Mouse (Mus musculus) hindbrain, embryonic 12.5 days (tissue): Measurements from ENCODE around the gene Rybp. TPM values are rescaled to one million over a fixed set of nuclear protein-coding genes. Genes with fewer than 3 reads are reported as not detected.

Experiments
- ATAC-seq: fragments of 200-750 bp; cut with Nextera tagmentation; 2 replicates; pipeline ENCODE4 v1.8.0; 2017; ENCODE audit warnings: moderate TSS enrichment; ENCODE audit not compliant: low FRiP score
- H3K27ac ChIP-seq: fragments of 300-500 bp; sonication (generic); 2 replicates; pipeline ENCODE4 v1.5.1; 2016; ENCODE audit warnings: mild to moderate bottlenecking
- H3K27me3 ChIP-seq: fragments of 300-500 bp; sonication (generic); 2 replicates; pipeline ENCODE4 v1.6.1; 2016; ENCODE audit warnings: mild to moderate bottlenecking
- H3K36me3 ChIP-seq: fragments of 300-500 bp; sonication (generic); 2 replicates; pipeline ENCODE4 v1.6.1; 2016; ENCODE audit warnings: mild to moderate bottlenecking
- H3K4me1 ChIP-seq: fragments of 300-500 bp; sonication (generic); 2 replicates; pipeline ENCODE4 v1.6.1; 2016
- H3K4me2 ChIP-seq: fragments of 300-500 bp; sonication (generic); replicated peaks from 2 replicates; pipeline ENCODE4 v1.6.1; 2016; ENCODE audit warnings: mild to moderate bottlenecking
- H3K4me3 ChIP-seq: fragments of 300-500 bp; sonication (generic); 2 replicates; pipeline ENCODE4 v1.5.1; 2016; ENCODE audit warnings: mild to moderate bottlenecking
- H3K9ac ChIP-seq: fragments of 300-500 bp; sonication (generic); 2 replicates; pipeline ENCODE4 v1.6.1; 2016; ENCODE audit warnings: mild to moderate bottlenecking, moderate library complexity
- H3K9me3 ChIP-seq: fragments of 300-500 bp; sonication (generic); replicated peaks from 2 replicates; pipeline ENCODE4 v1.6.1; 2016; ENCODE audit warnings: mild to moderate bottlenecking
- WGBS: fragments of 180-500 bp; shearing (Covaris S2); methylation state at CpG from one replicate; pipeline ENCODE4 v1.1.7; 2016; 5-methylcytosine and 5-hydroxymethylcytosine counted together
- polyA plus RNA-seq: library from polyadenylated mRNA; unstranded; fragments of >200 nt; fragmentation: Nextera tagmentation; extraction: Ambion mirVana; gene quantifications from 2 replicates; pipeline ENCODE4 v1.2.1, GENCODE M21; 2016

Rybp gene
- polyA plus RNA-seq, 1 experiment from 2014 or later: 18.4 TPM

DNA sequence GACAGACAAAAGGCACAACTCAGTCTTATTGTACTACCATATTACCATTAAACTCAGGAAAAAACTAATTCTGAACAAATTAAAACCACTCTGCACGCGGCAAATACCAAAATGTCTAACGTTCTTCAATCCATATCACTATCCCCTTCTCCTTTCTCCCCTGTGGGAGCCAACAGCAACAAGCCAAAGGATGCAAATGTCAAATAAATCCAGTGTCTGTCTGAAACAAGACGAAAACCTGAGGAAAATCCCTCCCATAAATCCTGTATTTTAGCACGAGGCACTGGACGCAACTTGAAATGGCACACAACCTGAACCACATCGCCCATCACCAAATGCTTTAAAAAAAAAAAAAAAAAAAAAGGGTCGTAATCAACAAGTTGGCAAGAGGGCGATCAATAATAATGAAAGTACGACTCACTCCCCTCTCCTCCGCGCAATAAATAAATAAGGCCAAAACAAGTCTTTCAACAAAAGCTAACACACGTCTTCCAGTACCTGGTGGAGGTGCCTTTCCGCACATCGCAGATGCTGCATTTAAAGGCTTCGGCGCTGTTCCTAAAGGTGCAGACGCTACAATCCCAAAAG lies 1.2 kb downstream of the Rybp start:
- Histone ChIP-seq H3K36me3 (no peaks in the 10 kb centered on the region), H3K9ac (peak overlapping the region; percentile 96), H3K27me3 (peaks cover 24% of the 10 kb centered on the region), H3K9me3 (no peaks in the 10 kb centered on the region), H3K4me2 (peak overlapping the region; percentile 84), H3K4me1 (peaks cover 22% of the 10 kb centered on the region), H3K27ac (peak overlapping the region; percentile 98; the same call in 1 of the 2 replicates), H3K4me3 (peak overlapping the region; percentile 81)
- ATAC-seq: no peak
- 1% methylated on average over 18 of the region's 18 CpGs for WGBS

- Histone ChIP-seq H3K4me3 (no peak overlapping the region), H3K9ac (no peak overlapping the region), H3K4me2 (no peak overlapping the region), H3K4me1 (peaks cover 14% of the 10 kb centered on the region), H3K9me3 (no peaks in the 10 kb centered on the region), H3K27me3 (no peaks in the 10 kb centered on the region), H3K27ac (no peak overlapping the region), H3K36me3 (no peaks in the 10 kb centered on the region)
- ATAC-seq: no peak
- 84% methylated on average over 1 of the region's 1 CpGs for WGBS
These were observed 8.4 kb downstream of the Rybp start for GRCm38 (mm10) chr6:100278841-100279240.

- no peak for ATAC-seq
- H3K9ac ChIP-seq: no peak overlapping the region
- no peak overlapping the region for H3K4me3 ChIP-seq
- H3K4me1 ChIP-seq: peaks cover 13% of the 10 kb centered on the region
- H3K4me2 ChIP-seq: no peak overlapping the region
- no peaks in the 10 kb centered on the region for H3K27me3 ChIP-seq
- no peak overlapping the region for H3K27ac ChIP-seq
- 92% methylated on average over 3 of the region's 3 CpGs for WGBS
- no peaks in the 10 kb centered on the region for H3K36me3 ChIP-seq
- H3K9me3 ChIP-seq: no peaks in the 10 kb centered on the region
These were observed 10.9 kb downstream of the Rybp start for GRCm38 (mm10) chr6:100276344-100276743.

- no peaks in the 10 kb centered on the region for H3K9me3 ChIP-seq
- no peak overlapping the region for H3K9ac ChIP-seq
- no peaks in the 10 kb centered on the region for H3K27me3 ChIP-seq
- H3K36me3 ChIP-seq: no peaks in the 10 kb centered on the region
- no peak overlapping the region for H3K4me3 ChIP-seq
- ATAC-seq: no peak
- H3K4me2 ChIP-seq: no peak overlapping the region
- peaks cover 13% of the 10 kb centered on the region for H3K4me1 ChIP-seq
- H3K27ac ChIP-seq: no peak overlapping the region
These were observed 11.6 kb downstream of the Rybp start for GRCm38 (mm10) chr6:100275643-100276042.

DNA sequence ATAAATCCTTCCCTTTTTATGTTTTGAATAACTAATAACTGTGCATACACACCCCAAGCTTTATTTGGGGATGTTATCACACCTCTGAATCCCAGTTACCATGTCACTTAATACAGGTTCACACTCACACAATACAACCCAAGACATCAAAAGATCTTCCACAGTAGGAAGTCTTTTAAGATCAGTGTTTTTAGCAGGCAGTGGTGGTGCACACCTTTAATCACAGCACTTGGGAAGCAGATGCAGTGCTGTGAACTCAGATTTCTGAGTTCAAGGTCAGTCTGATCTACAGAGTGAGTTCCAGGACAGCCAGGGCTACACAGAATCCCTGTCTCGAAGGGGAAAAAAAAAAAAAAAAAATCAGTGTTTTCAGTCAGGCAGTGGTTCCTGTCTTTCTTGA lies 13.7 kb downstream of the Rybp start:
- ATAC-seq: no peak
- 59% methylated on average over 1 of the region's 1 CpGs for WGBS
- Histone ChIP-seq H3K4me1 (peaks cover 7% of the 10 kb centered on the region; the same call in 1 of the 2 replicates), H3K27ac (no peak overlapping the region), H3K9ac (no peak overlapping the region), H3K9me3 (no peaks in the 10 kb centered on the region), H3K4me2 (no peak overlapping the region), H3K36me3 (no peaks in the 10 kb centered on the region), H3K4me3 (no peak overlapping the region), H3K27me3 (no peaks in the 10 kb centered on the region)

- Histone ChIP-seq H3K4me2 (no peak overlapping the region), H3K27me3 (no peaks in the 10 kb centered on the region), H3K4me3 (no peak overlapping the region), H3K4me1 (peaks cover 3% of the 10 kb centered on the region; the same call in 1 of the 2 replicates), H3K9ac (no peak overlapping the region), H3K9me3 (no peaks in the 10 kb centered on the region), H3K36me3 (no peaks in the 10 kb centered on the region), H3K27ac (no peak overlapping the region)
- 86% methylated on average over 3 of the region's 3 CpGs for WGBS
- no peak for ATAC-seq
These were observed 15.3 kb downstream of the Rybp start for GRCm38 (mm10) chr6:100271992-100272391.

- 83% methylated on average over 2 of the region's 2 CpGs for WGBS
These were observed 16.5 kb downstream of the Rybp start for GRCm38 (mm10) chr6:100270765-100271164.

DNA sequence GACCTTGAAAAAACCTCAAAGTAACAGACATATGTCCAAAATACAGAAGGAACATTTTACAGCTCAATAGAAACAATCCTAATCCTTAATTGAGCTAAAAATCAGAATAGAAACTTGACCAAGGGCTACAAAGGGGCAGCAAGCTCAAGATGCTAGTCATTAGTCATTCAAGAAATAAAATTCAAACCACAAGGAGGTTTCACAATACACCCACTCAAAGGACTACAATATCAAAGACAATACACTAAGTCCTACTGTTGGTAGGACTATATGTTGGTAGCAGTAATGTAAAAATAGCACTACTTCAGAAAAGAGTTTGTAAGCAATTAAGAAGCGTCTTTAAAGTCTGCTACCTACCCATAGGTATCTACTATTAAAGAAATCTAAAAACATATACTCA lies 27.7 kb downstream of the Rybp start:
- H3K27ac ChIP-seq: no peak overlapping the region
- no peaks in the 10 kb centered on the region for H3K36me3 ChIP-seq
- no peaks in the 10 kb centered on the region for H3K9me3 ChIP-seq
- ATAC-seq: no peak
- H3K4me1 ChIP-seq: peaks cover 7% of the 10 kb centered on the region; the same call in 1 of the 2 replicates
- no peak overlapping the region for H3K4me3 ChIP-seq
- no peak overlapping the region for H3K4me2 ChIP-seq
- WGBS: 97% methylated on average over 1 of the region's 1 CpGs
- H3K27me3 ChIP-seq: no peaks in the 10 kb centered on the region
- H3K9ac ChIP-seq: no peak overlapping the region

More at GRCm38 (mm10) chr6:100270765-100271164, 16.5 kb downstream of the Rybp start:
- Histone ChIP-seq H3K27me3 (no peaks in the 10 kb centered on the region), H3K4me3 (no peak overlapping the region), H3K9ac (no peak overlapping the region), H3K36me3 (no peaks in the 10 kb centered on the region), H3K4me2 (no peak overlapping the region), H3K9me3 (no peaks in the 10 kb centered on the region), H3K4me1 (no peaks in the 10 kb centered on the region), H3K27ac (no peak overlapping the region)
- ATAC-seq: no peak

DNA sequence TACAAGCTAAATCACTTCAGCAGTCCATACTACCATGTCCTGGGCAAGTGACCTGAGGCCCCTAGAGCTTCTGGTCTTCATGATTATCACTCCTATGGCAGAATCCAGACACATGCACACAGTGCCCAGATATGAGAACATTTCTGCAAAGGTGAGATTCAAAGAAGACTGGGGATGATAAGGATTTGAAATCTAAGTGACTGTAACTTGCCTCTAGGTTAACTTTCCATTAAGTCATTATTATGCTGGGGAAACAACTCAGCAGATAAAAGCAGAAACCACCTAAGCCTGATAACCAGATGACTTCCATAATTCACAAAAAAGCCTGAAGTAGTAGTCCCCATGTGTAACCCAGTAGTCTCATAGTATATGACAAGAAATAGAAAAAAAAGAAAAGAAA lies 29.0 kb downstream of the Rybp start:
- no peak overlapping the region for H3K4me2 ChIP-seq
- H3K36me3 ChIP-seq: no peaks in the 10 kb centered on the region
- H3K27me3 ChIP-seq: no peaks in the 10 kb centered on the region
- no peak overlapping the region for H3K9ac ChIP-seq
- peaks cover 7% of the 10 kb centered on the region; the same call in 1 of the 2 replicates for H3K4me1 ChIP-seq
- H3K9me3 ChIP-seq: no peaks in the 10 kb centered on the region
- no peak for ATAC-seq
- H3K27ac ChIP-seq: no peak overlapping the region
- H3K4me3 ChIP-seq: no peak overlapping the region

DNA sequence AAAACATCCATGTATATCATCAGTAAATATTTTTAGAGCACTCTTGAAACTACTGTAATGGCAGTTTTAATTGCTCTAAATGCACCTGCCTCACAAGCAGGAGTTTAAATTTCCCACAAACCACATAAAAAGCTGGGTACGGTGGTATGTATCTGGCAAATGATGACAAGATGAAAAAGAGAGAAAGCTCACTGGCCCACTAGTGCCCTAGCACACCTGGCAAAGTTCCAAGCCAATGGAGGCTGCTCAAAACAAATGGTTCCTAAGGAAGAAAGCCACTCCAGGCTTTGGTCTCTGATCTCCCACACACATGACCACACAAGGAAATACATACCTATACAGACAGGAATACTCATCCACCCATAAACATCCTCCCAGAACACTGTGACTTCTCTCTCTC lies 31.9 kb downstream of the Rybp start:
- no peak overlapping the region for H3K27ac ChIP-seq
- no peaks in the 10 kb centered on the region for H3K36me3 ChIP-seq
- no peaks in the 10 kb centered on the region for H3K27me3 ChIP-seq
- H3K9me3 ChIP-seq: no peaks in the 10 kb centered on the region
- ATAC-seq: no peak
- H3K4me3 ChIP-seq: no peak overlapping the region
- H3K4me1 ChIP-seq: peaks cover 7% of the 10 kb centered on the region; the same call in 1 of the 2 replicates
- H3K4me2 ChIP-seq: no peak overlapping the region
- no peak overlapping the region for H3K9ac ChIP-seq
- WGBS: 88% methylated on average over 1 of the region's 1 CpGs

DNA sequence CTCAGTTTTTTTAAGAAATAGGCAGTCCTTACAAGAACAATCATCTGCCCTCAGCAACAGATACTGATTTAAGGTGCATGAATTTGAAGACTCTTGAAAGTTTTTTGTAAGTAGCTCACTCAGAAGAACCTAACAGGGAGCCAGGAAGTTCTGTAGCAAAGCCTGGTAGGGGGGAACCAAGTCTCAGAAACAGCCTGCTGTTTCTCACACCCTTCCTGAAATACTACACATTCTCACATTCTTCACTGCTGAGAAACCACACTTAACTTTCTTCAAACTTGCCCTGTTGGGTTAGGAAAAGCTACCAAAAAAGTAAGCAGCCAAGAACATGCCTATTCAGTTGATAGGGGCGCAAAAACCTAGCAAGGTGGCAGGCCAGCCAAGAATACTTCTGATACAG lies 32.6 kb downstream of the Rybp start:
- H3K4me3 ChIP-seq: no peak overlapping the region
- no peaks in the 10 kb centered on the region for H3K27me3 ChIP-seq
- H3K9me3 ChIP-seq: no peaks in the 10 kb centered on the region
- no peak overlapping the region for H3K27ac ChIP-seq
- H3K9ac ChIP-seq: no peak overlapping the region
- 92% methylated on average over 1 of the region's 1 CpGs for WGBS
- peaks cover 7% of the 10 kb centered on the region; the same call in 1 of the 2 replicates for H3K4me1 ChIP-seq
- ATAC-seq: no peak
- H3K4me2 ChIP-seq: no peak overlapping the region
- H3K36me3 ChIP-seq: no peaks in the 10 kb centered on the region

DNA sequence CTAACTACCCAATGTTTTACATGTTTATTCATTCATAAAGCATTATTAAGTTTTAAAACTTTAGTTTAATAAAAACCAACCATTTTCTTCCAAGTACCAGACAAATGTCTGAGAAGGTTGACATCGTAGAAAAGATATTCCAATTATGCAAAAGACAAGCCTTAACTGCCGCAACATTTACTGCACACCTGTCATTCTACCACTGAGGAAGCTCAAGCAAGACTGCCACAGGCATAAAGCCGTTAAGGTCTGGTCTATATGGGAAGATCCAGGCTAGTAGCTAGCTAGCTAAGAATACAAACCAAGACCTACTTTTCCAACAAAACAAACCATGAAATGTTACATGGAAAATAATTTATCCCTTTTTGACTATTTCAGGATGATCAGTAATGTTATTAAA lies 42.8 kb downstream of the Rybp start:
- no peak for ATAC-seq
- Histone ChIP-seq H3K4me2 (no peak overlapping the region), H3K27ac (no peak overlapping the region), H3K27me3 (no peaks in the 10 kb centered on the region), H3K9me3 (no peaks in the 10 kb centered on the region), H3K4me3 (no peak overlapping the region), H3K9ac (no peak overlapping the region), H3K36me3 (no peaks in the 10 kb centered on the region), H3K4me1 (no peaks in the 10 kb centered on the region)
- WGBS: 76% methylated on average over 3 of the region's 3 CpGs

- H3K27me3 ChIP-seq: no peaks in the 10 kb centered on the region
- H3K9ac ChIP-seq: no peak overlapping the region
- no peak for ATAC-seq
- no peak overlapping the region for H3K4me3 ChIP-seq
- H3K4me2 ChIP-seq: no peak overlapping the region
- H3K4me1 ChIP-seq: peaks cover 17% of the 10 kb centered on the region
- H3K27ac ChIP-seq: no peak overlapping the region
- H3K9me3 ChIP-seq: no peaks in the 10 kb centered on the region
- no peaks in the 10 kb centered on the region for H3K36me3 ChIP-seq
These were observed 52.2 kb downstream of the Rybp start for GRCm38 (mm10) chr6:100235036-100235435.
